Mouse (Mus musculus) liver, postnatal 0 days (tissue): ENCODE measurements at regions not wholly inside any gene's neighbourhood (a gene's known extent, or its start where the extent isn't known, plus 50 kb on each side); places are given as distances from the start of the nearest gene placed in this dataset.

Source experiments
- ATAC-seq: fragments of 200-750 bp; cut with Nextera tagmentation; 2 replicates; pipeline ENCODE4 v1.8.0; 2017; ENCODE audit warnings: mild to moderate bottlenecking, moderate library complexity
- DNase-seq: peaks from one replicate; pipeline ENCODE4 v3.0.0-alpha.2; 2016
- H3K27ac ChIP-seq: fragments of 300-500 bp; sonication (generic); 2 replicates; pipeline ENCODE4 v1.5.1; 2014; ENCODE audit warnings: antibody characterized with exemption, moderate library complexity, mild to moderate bottlenecking, low read depth
- H3K27me3 ChIP-seq: fragments of 300-500 bp; sonication (generic); 2 replicates; pipeline ENCODE4 v1.6.1; 2014; ENCODE audit warnings: low read length, control low read depth, mixed read lengths; ENCODE audit not compliant: insufficient read depth
- H3K36me3 ChIP-seq: fragments of 300-500 bp; sonication (generic); replicated peaks from 2 replicates; pipeline ENCODE4 v1.6.1; 2014; ENCODE audit warnings: mild to moderate bottlenecking, control low read depth, low read length, moderate library complexity, mixed read lengths; ENCODE audit not compliant: insufficient read depth
- H3K4me1 ChIP-seq: fragments of 300-500 bp; sonication (generic); 2 replicates; pipeline ENCODE4 v1.6.1; 2014; ENCODE audit warnings: antibody characterized with exemption, mild to moderate bottlenecking, control low read depth; ENCODE audit not compliant: insufficient read depth
- H3K4me2 ChIP-seq: fragments of 300-500 bp; sonication (generic); 2 replicates; pipeline ENCODE4 v1.6.1; 2014; ENCODE audit warnings: low read depth, mild to moderate bottlenecking, low read length, moderate library complexity, mixed read lengths
- H3K4me3 ChIP-seq: fragments of 300-500 bp; sonication (generic); 2 replicates; pipeline ENCODE4 v1.5.1; 2014; ENCODE audit warnings: low read depth, low read length
- H3K9ac ChIP-seq: fragments of 300-500 bp; sonication (generic); replicated peaks from 2 replicates; pipeline ENCODE4 v1.6.1; 2014; ENCODE audit warnings: mild to moderate bottlenecking, moderate library complexity
- H3K9me3 ChIP-seq: fragments of 300-500 bp; sonication (generic); 2 replicates; pipeline ENCODE4 v1.6.1; 2016; ENCODE audit warnings: mild to moderate bottlenecking, control low read depth, low read length, mixed read lengths
- CTCF ChIP-seq: sonication (generic); IDR thresholded peaks from 2 replicates; pipeline ENCODE4 v1.5.1; 2016; ENCODE audit warnings: antibody characterized with exemption, low read depth
- EP300 ChIP-seq: IDR thresholded peaks from 2 replicates; pipeline ENCODE4 v1.6.1; 2016; ENCODE audit warnings: antibody characterized with exemption, low read depth, mild to moderate bottlenecking
- WGBS: fragments of 180-500 bp; shearing (Covaris S2); extraction: QIAGEN DNeasy Blood & Tissue Kit; methylation state at CpG from one replicate; pipeline ENCODE4 v1.1.7; 2014; ENCODE audit not compliant: insufficient replicate concordance; 5-methylcytosine and 5-hydroxymethylcytosine counted together

DNA sequence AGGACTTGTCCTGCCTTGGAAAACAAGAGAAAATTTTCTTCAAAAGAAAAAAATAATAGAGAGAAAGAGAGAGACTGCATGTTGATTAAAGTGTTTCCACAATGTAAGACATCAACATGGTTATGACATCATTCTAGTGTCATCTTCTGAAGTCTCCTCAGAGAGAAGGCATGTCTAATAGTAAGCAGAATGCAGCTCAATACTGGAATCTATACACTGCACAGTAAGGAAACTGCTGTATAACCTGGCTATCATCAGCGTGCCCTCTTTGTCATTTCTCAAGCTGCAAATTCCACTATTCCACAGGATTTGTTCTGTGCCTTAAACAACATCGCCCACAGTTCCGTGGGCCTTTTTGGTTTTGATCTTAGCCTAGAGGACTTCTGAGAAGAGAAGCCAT, 82.8 kb upstream of the Mapk10 start:
- Histone ChIP-seq H3K9me3 (no peaks in the 10 kb centered on the region), H3K4me2 (no peak overlapping the region), H3K36me3 (no peaks in the 10 kb centered on the region), H3K4me3 (no peak overlapping the region), H3K9ac (no peak overlapping the region), H3K27ac (no peak overlapping the region), H3K4me1 (no peaks in the 10 kb centered on the region), H3K27me3 (no peaks in the 10 kb centered on the region)
- WGBS = 82% methylated on average over 3 of the region's 3 CpGs
- DNase-seq (no peak), ATAC-seq (no peak)
- TF ChIP-seq CTCF = no peak
- TF ChIP-seq EP300 = no peak

DNA sequence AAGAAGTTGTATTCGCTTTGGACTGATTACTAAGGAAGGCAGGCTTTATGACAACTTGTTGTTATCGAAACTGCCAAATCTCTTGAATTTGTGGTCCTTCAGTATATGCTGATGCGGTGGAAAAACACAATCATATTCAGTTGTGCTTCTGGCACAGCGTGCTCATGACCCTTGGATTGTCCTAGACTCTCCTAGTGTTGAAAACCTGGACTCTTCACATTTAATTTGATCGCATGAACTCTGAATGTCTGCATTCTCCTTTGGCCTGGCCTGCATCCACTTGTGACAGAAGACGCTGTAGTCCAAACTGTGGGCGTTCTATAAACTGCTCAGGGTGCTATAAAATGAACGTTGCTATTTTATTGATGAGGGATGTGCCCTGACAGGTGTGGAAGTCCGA, 80.6 kb upstream of the Mapk10 start:
- no peaks in the 10 kb centered on the region for H3K36me3 ChIP-seq
- H3K9me3 ChIP-seq = no peaks in the 10 kb centered on the region
- H3K27me3 ChIP-seq = no peaks in the 10 kb centered on the region
- ATAC-seq (no peak), DNase-seq (no peak)
- H3K4me3 ChIP-seq = no peak overlapping the region
- WGBS = 72% methylated on average over 9 of the region's 9 CpGs
- no peak overlapping the region for H3K27ac ChIP-seq
- H3K4me1 ChIP-seq = no peaks in the 10 kb centered on the region
- no peak overlapping the region for H3K9ac ChIP-seq
- no peak for TF ChIP-seq CTCF
- TF ChIP-seq EP300 = no peak
- no peak overlapping the region for H3K4me2 ChIP-seq

DNA sequence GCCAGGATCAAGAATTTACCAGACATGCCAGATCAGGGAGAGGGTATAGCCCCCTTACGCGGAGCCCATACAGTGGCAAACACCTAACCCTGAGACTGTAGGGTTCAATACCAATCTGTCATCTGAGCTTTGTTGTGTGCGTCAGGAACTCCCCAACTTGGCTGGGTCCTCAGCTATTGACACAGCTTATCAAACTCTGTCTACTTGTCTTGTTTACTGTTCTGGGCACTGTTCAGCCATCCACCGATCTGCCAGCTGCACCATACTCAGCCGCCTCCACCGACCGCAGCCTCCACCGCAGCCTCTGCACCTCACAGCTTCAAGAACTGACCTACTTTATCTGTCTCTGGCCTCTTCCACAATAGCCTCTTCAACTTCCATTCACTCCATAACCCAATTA, 80.1 kb upstream of the Mapk10 start:
- H3K27ac ChIP-seq = no peak overlapping the region
- no peaks in the 10 kb centered on the region for H3K4me1 ChIP-seq
- no peak overlapping the region for H3K4me3 ChIP-seq
- peak; percentile 25 for DNase-seq
- H3K36me3 ChIP-seq = no peaks in the 10 kb centered on the region
- H3K9me3 ChIP-seq = no peaks in the 10 kb centered on the region
- no peak overlapping the region for H3K9ac ChIP-seq
- WGBS = 77% methylated on average over 8 of the region's 8 CpGs
- ATAC-seq = peak; percentile 86
- TF ChIP-seq CTCF (no peak), EP300 (no peak)
- no peaks in the 10 kb centered on the region for H3K27me3 ChIP-seq
- no peak overlapping the region for H3K4me2 ChIP-seq

DNA sequence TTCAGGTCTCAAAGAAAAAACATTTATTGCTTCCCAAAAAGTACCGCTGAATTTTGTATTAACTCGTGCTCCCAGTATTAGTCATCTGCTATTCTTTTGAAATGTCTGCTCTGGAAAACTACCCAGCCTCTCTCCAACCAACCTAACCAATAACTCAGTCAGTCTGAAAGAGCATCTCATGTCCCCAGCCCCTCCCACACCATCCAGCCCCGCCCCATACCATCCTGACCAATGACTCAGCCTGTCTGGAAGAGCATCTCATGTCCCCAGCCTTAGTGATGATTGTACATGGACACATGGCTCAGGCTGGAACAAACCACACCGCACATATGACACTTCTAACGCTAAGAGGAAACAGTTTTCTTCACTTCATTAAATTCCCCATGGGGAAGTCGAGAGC, 58.1 kb upstream of the Mapk10 start:
- 78% methylated on average over 6 of the region's 6 CpGs for WGBS
- H3K9me3 ChIP-seq = no peaks in the 10 kb centered on the region
- no peak overlapping the region for H3K9ac ChIP-seq
- H3K4me3 ChIP-seq = no peak overlapping the region
- DNase-seq (no peak), ATAC-seq (no peak)
- no peak overlapping the region for H3K27ac ChIP-seq
- no peaks in the 10 kb centered on the region for H3K4me1 ChIP-seq
- no peaks in the 10 kb centered on the region for H3K27me3 ChIP-seq
- no peak for TF ChIP-seq CTCF
- no peaks in the 10 kb centered on the region for H3K36me3 ChIP-seq
- no peak overlapping the region for H3K4me2 ChIP-seq

GRCm38 (mm10) chr5:103264903-103265302, 53.8 kb upstream of the Mapk10 start:
- Histone ChIP-seq H3K4me1 (no peaks in the 10 kb centered on the region), H3K4me2 (no peak overlapping the region), H3K27me3 (no peaks in the 10 kb centered on the region), H3K4me3 (no peak overlapping the region), H3K36me3 (no peaks in the 10 kb centered on the region), H3K9me3 (no peaks in the 10 kb centered on the region), H3K9ac (no peak overlapping the region), H3K27ac (no peak overlapping the region)
- ATAC-seq (no peak), DNase-seq (no peak)
- TF ChIP-seq CTCF (no peak), EP300 (no peak)
- WGBS = 72% methylated on average over 2 of the region's 2 CpGs

DNA sequence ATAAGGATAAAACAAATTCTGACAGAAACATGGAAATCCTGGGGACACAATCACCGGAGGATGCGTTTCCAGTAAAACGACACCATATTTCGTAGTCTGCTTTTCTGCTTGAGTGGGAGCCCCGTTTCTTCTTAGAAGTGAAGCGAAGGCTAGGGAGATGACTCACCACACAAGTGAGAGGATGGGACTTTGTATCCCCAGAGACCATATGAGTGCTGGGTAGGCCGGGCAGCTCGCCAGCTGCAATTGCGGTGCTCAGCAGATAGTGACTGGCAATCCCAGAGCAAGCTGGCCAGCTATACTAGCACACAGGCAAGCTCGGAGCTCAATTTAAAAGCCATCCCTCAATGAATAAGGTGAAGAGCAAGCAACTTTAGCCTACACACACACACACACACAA, 50.3 kb upstream of the Mapk10 start:
- 89% methylated on average over 10 of the region's 10 CpGs for WGBS
- H3K4me1 ChIP-seq = no peaks in the 10 kb centered on the region
- H3K27me3 ChIP-seq = no peaks in the 10 kb centered on the region
- no peak overlapping the region for H3K27ac ChIP-seq
- no peak for ATAC-seq
- no peak overlapping the region for H3K4me3 ChIP-seq
- no peak overlapping the region for H3K9ac ChIP-seq
- no peak for TF ChIP-seq EP300
- TF ChIP-seq CTCF = no peak
- no peaks in the 10 kb centered on the region for H3K9me3 ChIP-seq
- DNase-seq = no peak
- no peaks in the 10 kb centered on the region for H3K36me3 ChIP-seq
- no peak overlapping the region for H3K4me2 ChIP-seq
